Mouse (Mus musculus) lung, embryonic 14.5 days (tissue): ENCODE results near the gene D11Wsu47e. TPM values are rescaled to one million over a fixed set of nuclear protein-coding genes. Genes with fewer than 3 reads are reported as not detected.
A peak's percentile ranks its signal among the peaks of the same experiment; 100 is the strongest.

Source experiments
- ATAC-seq: fragments of 200-750 bp; cut with Nextera tagmentation; 2 replicates; pipeline ENCODE4 v1.8.0; 2017; ENCODE audit warnings: mild to moderate bottlenecking, moderate TSS enrichment, moderate library complexity; ENCODE audit not compliant: insufficient read depth
- DNase-seq: peaks from one replicate; pipeline ENCODE4 v3.0.0-alpha.2; 2015
- H3K27ac ChIP-seq: fragments of 300-500 bp; sonication (generic); 2 replicates; pipeline ENCODE4 v1.5.1; 2014; ENCODE audit warnings: low read depth, mild to moderate bottlenecking, moderate library complexity
- H3K27me3 ChIP-seq: fragments of 300-500 bp; sonication (generic); 2 replicates; pipeline ENCODE4 v1.6.1; 2014; ENCODE audit warnings: low read length, control low read depth; ENCODE audit not compliant: insufficient read depth
- H3K36me3 ChIP-seq: fragments of 300-500 bp; sonication (generic); 2 replicates; pipeline ENCODE4 v1.6.1; 2014; ENCODE audit warnings: control low read depth; ENCODE audit not compliant: insufficient read depth
- H3K4me1 ChIP-seq: fragments of 300-500 bp; sonication (generic); 2 replicates; pipeline ENCODE4 v1.6.1; 2014; ENCODE audit warnings: antibody characterized with exemption, control low read depth; ENCODE audit not compliant: insufficient read depth
- H3K4me2 ChIP-seq: fragments of 300-500 bp; sonication (generic); 2 replicates; pipeline ENCODE4 v1.6.1; 2014; ENCODE audit warnings: mild to moderate bottlenecking
- H3K4me3 ChIP-seq: fragments of 300-500 bp; sonication (generic); 2 replicates; pipeline ENCODE4 v1.5.1; 2014; ENCODE audit warnings: low read depth, low read length
- H3K9ac ChIP-seq: fragments of 300-500 bp; sonication (generic); 2 replicates; pipeline ENCODE4 v1.6.1; 2014
- H3K9me3 ChIP-seq: fragments of 300-500 bp; sonication (generic); 2 replicates; pipeline ENCODE4 v1.6.1; 2016; ENCODE audit warnings: low read depth, low read length, control low read depth
- CTCF ChIP-seq: IDR thresholded peaks from 2 replicates; pipeline ENCODE4 v1.5.1; 2016; ENCODE audit warnings: antibody characterized with exemption, low read depth
- whole genome bisulfite sequencing: fragments of 180-500 bp; shearing (Covaris S2); extraction: QIAGEN DNeasy Blood & Tissue Kit; methylation state at CpG from one replicate; pipeline ENCODE4 v1.1.7; 2014; 5-methylcytosine and 5-hydroxymethylcytosine counted together
- polyA plus RNA-seq: library from polyadenylated mRNA; unstranded; fragments of >200 nt; fragmentation: Nextera tagmentation; extraction: Ambion mirVana; gene quantifications from 2 replicates; pipeline ENCODE4 v1.2.1, GENCODE M21; 2014

The D11Wsu47e gene
- 20.9 and 22.9 TPM in 2 replicates for polyA plus RNA-seq

DNA sequence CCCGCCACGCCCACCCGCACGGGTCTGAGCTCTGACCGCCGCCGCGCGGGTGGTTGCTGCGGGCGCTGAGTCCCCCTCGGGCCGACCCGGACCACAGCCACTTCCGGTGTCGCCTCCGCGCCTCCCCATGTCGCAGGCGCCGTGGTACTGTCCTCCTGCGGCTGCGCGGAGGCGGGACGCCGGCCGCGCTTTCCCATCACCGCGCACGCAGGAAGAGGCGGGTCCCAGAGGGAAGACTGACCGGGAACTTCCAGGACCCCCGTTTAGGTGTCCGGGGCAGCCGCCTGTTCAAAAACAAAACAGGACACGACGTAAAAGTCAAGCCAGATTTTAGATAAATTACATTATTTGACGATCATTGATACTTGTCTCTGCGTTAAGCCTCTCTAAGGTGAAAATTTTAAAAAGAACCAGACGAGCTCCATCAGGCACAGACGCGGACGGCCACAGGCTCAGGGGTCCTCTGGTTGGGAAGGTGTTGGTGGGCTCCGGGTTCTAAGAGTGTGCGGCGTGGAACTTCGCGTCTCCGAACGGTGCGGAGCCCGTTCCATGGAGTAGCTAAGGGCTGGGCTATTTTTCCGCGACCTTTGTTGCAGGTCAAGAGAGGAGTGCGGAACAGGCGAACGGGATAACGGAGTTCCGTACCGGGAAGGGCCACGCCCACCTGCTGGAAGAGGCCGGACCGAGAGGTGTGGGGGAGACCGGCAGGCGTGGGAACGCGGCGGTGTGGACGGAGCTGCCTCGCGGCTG lies at the start of gene D11Wsu47e, which contains the start of gene Fam104a:
D11Wsu47e (plus strand) TSS at position 456 of the 750 bp plus-strand sequence.
Fam104a (minus strand) TSS at position 199 of the 750 bp plus-strand sequence.
- DNase-seq (peak; percentile 98), ATAC-seq (peak; percentile 96)
- peak within 1 kb of the TSS; percentile 70 for H3K4me2 ChIP-seq
- H3K9ac ChIP-seq = peak within 1 kb of the TSS; percentile 87
- peak within 1 kb of the TSS; percentile 97 for H3K27ac ChIP-seq
- peaks cover 16% of the 10 kb centered on the region for H3K4me1 ChIP-seq
- H3K4me3 ChIP-seq = peak within 1 kb of the TSS; percentile 93
- H3K36me3 ChIP-seq = peaks cover 25% of the 10 kb centered on the region
- no peaks in the 10 kb centered on the region for H3K27me3 ChIP-seq
- no peaks in the 10 kb centered on the region for H3K9me3 ChIP-seq
- WGBS = under 1% methylated on average over 73 of the region's 73 CpGs
- TF ChIP-seq CTCF = no peak

- no peak for ATAC-seq
- H3K9me3 ChIP-seq = no peaks in the 10 kb centered on the region
- WGBS = 76% methylated on average over 10 of the region's 10 CpGs
Measured at GRCm38 (mm10) chr11:113634699-113635121, 49.5 kb upstream of the D11Wsu47e start.

DNA sequence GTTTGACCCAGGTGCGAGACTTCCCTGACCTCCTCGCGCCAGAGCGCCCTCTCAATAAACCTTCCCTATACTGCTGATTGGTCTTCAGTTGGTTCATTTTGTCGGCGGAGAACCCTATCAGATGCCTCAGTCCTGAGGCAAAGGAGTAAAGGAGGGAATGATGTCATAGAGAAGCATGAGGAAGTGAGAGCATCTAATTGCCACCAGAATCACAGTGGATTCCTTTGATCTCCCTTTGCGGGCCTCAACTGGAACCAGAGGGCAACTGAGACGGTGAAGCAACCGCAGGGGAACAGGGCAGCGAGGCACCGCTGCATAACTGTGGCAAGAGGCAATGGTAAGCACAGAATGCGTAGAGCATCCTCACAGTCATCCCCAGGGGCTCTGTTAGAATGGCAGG lies 45.5 kb upstream of the D11Wsu47e start:
- Histone ChIP-seq H3K9me3 (no peaks in the 10 kb centered on the region), H3K27me3 (no peaks in the 10 kb centered on the region), H3K4me2 (no peak overlapping the region), H3K27ac (no peak overlapping the region), H3K4me1 (no peaks in the 10 kb centered on the region), H3K9ac (no peak overlapping the region), H3K36me3 (no peaks in the 10 kb centered on the region), H3K4me3 (no peak overlapping the region)
- ATAC-seq = no peak
- DNase-seq = no peak
- no peak for TF ChIP-seq CTCF
- 90% methylated on average over 12 of the region's 12 CpGs for WGBS

More at GRCm38 (mm10) chr11:113634699-113635121, 49.5 kb upstream of the D11Wsu47e start:
- DNase-seq = no peak
- no peaks in the 10 kb centered on the region for H3K36me3 ChIP-seq
- H3K4me1 ChIP-seq = 0 out of 2 replicates have a peak, but pooled peaks cover 3% of the 10 kb centered on the region
- H3K27me3 ChIP-seq = no peaks in the 10 kb centered on the region
- TF ChIP-seq CTCF = no peak
- no peak overlapping the region for H3K4me3 ChIP-seq
- H3K9ac ChIP-seq = no peak overlapping the region
- no peak overlapping the region for H3K4me2 ChIP-seq
- no peak overlapping the region for H3K27ac ChIP-seq

DNA sequence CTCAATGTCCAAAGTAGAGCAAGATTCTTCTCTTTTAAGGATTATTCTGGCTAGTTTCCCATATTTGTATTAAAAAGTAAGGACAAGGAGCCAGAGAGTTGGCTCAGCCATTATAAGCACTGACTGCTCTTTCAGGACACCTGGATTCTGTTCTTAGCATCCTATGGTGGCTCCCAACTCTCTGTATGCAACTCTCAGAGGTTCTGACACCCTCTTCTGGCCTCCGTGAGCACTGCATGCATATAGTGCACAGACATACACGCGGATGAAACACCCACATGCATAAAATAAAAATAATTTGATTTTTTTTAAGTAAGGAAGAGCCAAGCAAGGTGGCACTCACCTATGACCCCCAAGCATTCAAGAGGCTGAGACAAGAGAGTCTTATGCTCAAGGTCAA lies 39.0 kb upstream of the D11Wsu47e start:
- no peak overlapping the region for H3K27ac ChIP-seq
- WGBS = 87% methylated on average over 3 of the region's 3 CpGs
- TF ChIP-seq CTCF = no peak

GRCm38 (mm10) chr11:113648152-113648551 lies 36.1 kb upstream of the D11Wsu47e start:
- H3K27me3 ChIP-seq = 0 out of 2 replicates have a peak, but pooled peaks cover 4% of the 10 kb centered on the region
- peak overlapping the region; percentile 26 for H3K4me2 ChIP-seq
- H3K4me1 ChIP-seq = peaks cover 11% of the 10 kb centered on the region
- H3K27ac ChIP-seq = no peak overlapping the region
- peaks cover 18% of the 10 kb centered on the region for H3K36me3 ChIP-seq
- peak; percentile 97 for TF ChIP-seq CTCF
- 0 out of 2 replicates have a peak overlapping the region, but pooled peaks have one; percentile 1 for H3K4me3 ChIP-seq
- whole genome bisulfite sequencing = 4% methylated on average over 15 of the region's 15 CpGs
- H3K9ac ChIP-seq = no peak overlapping the region
- no peaks in the 10 kb centered on the region for H3K9me3 ChIP-seq
- ATAC-seq (0 out of 2 replicates have a peak, but pooled peaks have one; percentile 12), DNase-seq (peak; percentile 92)

More for the DNA sequence above, 39.0 kb upstream of the D11Wsu47e start:
- H3K9ac ChIP-seq = no peak overlapping the region
- 0 out of 2 replicates have a peak, but pooled peaks cover 4% of the 10 kb centered on the region for H3K27me3 ChIP-seq
- no peak overlapping the region for H3K4me2 ChIP-seq
- DNase-seq (no peak), ATAC-seq (no peak)
- H3K36me3 ChIP-seq = no peaks in the 10 kb centered on the region
- H3K4me1 ChIP-seq = peaks cover 8% of the 10 kb centered on the region
- no peak overlapping the region for H3K4me3 ChIP-seq
- no peaks in the 10 kb centered on the region for H3K9me3 ChIP-seq

GRCm38 (mm10) chr11:113648690-113649352 lies 35.4 kb upstream of the D11Wsu47e start, which contains the start of gene Cog1:
TSS of gene Cog1 (plus strand) at chr11:113649169.
- peaks cover 24% of the 10 kb centered on the region for H3K36me3 ChIP-seq
- peak within 1 kb of the TSS; percentile 96 for H3K9ac ChIP-seq
- no peak for TF ChIP-seq CTCF
- ATAC-seq (0 out of 2 replicates have a peak, but pooled peaks have one; percentile 4), DNase-seq (no peak)
- peaks cover 11% of the 10 kb centered on the region for H3K4me1 ChIP-seq
- H3K9me3 ChIP-seq = no peaks in the 10 kb centered on the region
- H3K4me3 ChIP-seq = peak within 1 kb of the TSS; percentile 95
- peak within 1 kb of the TSS; percentile 85 for H3K4me2 ChIP-seq
- H3K27ac ChIP-seq = peak within 1 kb of the TSS; percentile 83
- H3K27me3 ChIP-seq = 0 out of 2 replicates have a peak, but pooled peaks cover 4% of the 10 kb centered on the region
- WGBS = 38% methylated on average over 26 of the region's 26 CpGs
